Mouse (Mus musculus) MEL (cell line): ENCODE data around the gene Glra1. TPM values are rescaled to one million over a fixed set of nuclear protein-coding genes. Genes with fewer than 3 reads are reported as not detected.
A peak's percentile ranks its signal among the peaks of the same experiment; 100 is the strongest.

ENCODE experiments used
- DNase-seq: peaks from one replicate; pipeline ENCODE4 v3.0.0; 2011; ENCODE audit warnings: low read depth, low spot score
- H3K27ac ChIP-seq: 2 replicates; pipeline ENCODE4 v1.5.1; 2012; ENCODE audit warnings: low read depth, mild to moderate bottlenecking, control low read depth, low read length, moderate library complexity; ENCODE audit not compliant: control insufficient read depth
- H3K27me3 ChIP-seq, 2 experiments: fragments of 150-350 bp in 1 of 2; sonication (generic) in 1 of 2; 2 replicates each; pipeline ENCODE4 v1.6.1; 2012; ENCODE audit warnings: low read length in 2 of 2, mild to moderate bottlenecking in 2 of 2, improper control_type of control experiment in 1 of 2, moderate library complexity in 1 of 2; ENCODE audit not compliant: insufficient read depth in 2 of 2, control insufficient read depth in 1 of 2
- H3K36me3 ChIP-seq, 2 experiments: 2 replicates each; pipeline ENCODE4 v1.6.1; 2012 to 2014; ENCODE audit warnings: low read length in 2 of 2, improper control_type of control experiment in 1 of 2, inconsistent platforms in 1 of 2, mild to moderate bottlenecking in 1 of 2; ENCODE audit not compliant: insufficient read depth in 2 of 2, control insufficient read depth in 1 of 2
- H3K4me1 ChIP-seq, 2 experiments: fragments of 150-350 bp in 1 of 2; sonication (generic) in 1 of 2; 2 replicates each; pipeline ENCODE4 v1.6.1; 2012; ENCODE audit warnings: low read length in 2 of 2, improper control_type of control experiment in 1 of 2, mild to moderate bottlenecking in 1 of 2; ENCODE audit not compliant: insufficient read depth in 2 of 2, control insufficient read depth in 1 of 2
- H3K4me3 ChIP-seq, 2 experiments: fragments of 150-350 bp in 1 of 2; sonication (generic) in 1 of 2; 2 replicates each; pipeline ENCODE4 v1.5.1; 2012; ENCODE audit warnings: low read depth in 2 of 2, low read length in 2 of 2, mild to moderate bottlenecking in 2 of 2, moderate library complexity in 2 of 2, control low read depth in 1 of 2, improper control_type of control experiment in 1 of 2; ENCODE audit not compliant: control insufficient read depth in 1 of 2, insufficient read depth in 1 of 2
- H3K79me2 ChIP-seq: 2 replicates; pipeline ENCODE4 v1.6.1; 2012; ENCODE audit warnings: mild to moderate bottlenecking, low read length, moderate library complexity; ENCODE audit not compliant: control insufficient read depth, poor library complexity, insufficient read depth
- H3K9ac ChIP-seq: 2 replicates; pipeline ENCODE4 v1.6.1; 2012; ENCODE audit warnings: low read depth, mild to moderate bottlenecking, control low read depth, low read length, moderate library complexity; ENCODE audit not compliant: control insufficient read depth, poor library complexity, severe bottlenecking
- H3K9me3 ChIP-seq: fragments of 150-350 bp; sonication (generic); replicated peaks from 2 replicates; pipeline ENCODE4 v1.6.1; 2012; ENCODE audit warnings: mild to moderate bottlenecking, low read length, improper control_type of control experiment, moderate library complexity; ENCODE audit not compliant: insufficient read depth
- BHLHE40 ChIP-seq: IDR thresholded peaks from 2 replicates; pipeline ENCODE4 v1.6.1; 2012; ENCODE audit warnings: low read depth, mild to moderate bottlenecking, inconsistent platforms, low read length, improper control_type of control experiment, borderline replicate concordance
- CHD1 ChIP-seq: IDR thresholded peaks from 2 replicates; pipeline ENCODE4 v1.6.1; 2012; ENCODE audit warnings: low read depth, mild to moderate bottlenecking, inconsistent platforms, low read length, improper control_type of control experiment
- CHD2 ChIP-seq: IDR thresholded peaks from 2 replicates; pipeline ENCODE4 v1.6.1; 2011; ENCODE audit warnings: low read length, improper control_type of control experiment
- CTCF ChIP-seq, 3 experiments: IDR thresholded peaks in 2 of 3; conservative IDR thresholded peaks in 1 of 3; 2 replicates each; pipeline ENCODE4 v1.5.1; 2011 to 2012; ENCODE audit warnings: low read length in 3 of 3, low read depth in 2 of 3, mild to moderate bottlenecking in 2 of 3, improper control_type of control experiment in 1 of 3, inconsistent platforms in 1 of 3, mixed read lengths in 1 of 3, moderate library complexity in 1 of 3; ENCODE audit not compliant: control insufficient read depth in 1 of 3, insufficient read depth in 1 of 3, poor library complexity in 1 of 3, severe bottlenecking in 1 of 3
- E2F4 ChIP-seq: IDR thresholded peaks from 2 replicates; pipeline ENCODE4 v1.6.1; 2011; ENCODE audit warnings: low read depth, low read length, improper control_type of control experiment, borderline replicate concordance
- ELF1 ChIP-seq: IDR thresholded peaks from 2 replicates; pipeline ENCODE4 v1.6.1; 2014; ENCODE audit warnings: low read depth, mild to moderate bottlenecking, inconsistent platforms, low read length, improper control_type of control experiment, moderate library complexity
- EP300 ChIP-seq, 2 experiments: IDR thresholded peaks; 2 replicates each; pipeline ENCODE4 v1.6.1; 2011; ENCODE audit warnings: improper control_type of control experiment in 2 of 2, low read length in 2 of 2, low read depth in 1 of 2, mild to moderate bottlenecking in 1 of 2
- ETS1 ChIP-seq: IDR thresholded peaks from 2 replicates; pipeline ENCODE4 v1.6.1; 2012; ENCODE audit warnings: low read depth, mild to moderate bottlenecking, inconsistent platforms, low read length, improper control_type of control experiment, moderate library complexity
- GABPA ChIP-seq: IDR thresholded peaks from 2 replicates; pipeline ENCODE4 v1.6.1; 2012; ENCODE audit warnings: low read depth, mild to moderate bottlenecking, inconsistent platforms, low read length, improper control_type of control experiment, moderate library complexity
- GATA1 ChIP-seq: IDR thresholded peaks from 2 replicates; pipeline ENCODE4 v1.6.1; 2011; ENCODE audit warnings: low read depth, low read length, improper control_type of control experiment
- HCFC1 ChIP-seq: IDR thresholded peaks from 2 replicates; pipeline ENCODE4 v1.6.1; 2012; ENCODE audit warnings: low read depth, mild to moderate bottlenecking, inconsistent platforms, low read length, improper control_type of control experiment, moderate library complexity
- JUND ChIP-seq: IDR thresholded peaks from 2 replicates; pipeline ENCODE4 v1.6.1; 2011; ENCODE audit warnings: low read depth, mild to moderate bottlenecking, improper control_type of control experiment, low read length
- KAT2A ChIP-seq: conservative IDR thresholded peaks from 2 replicates; pipeline ENCODE4 v1.6.1; 2012; ENCODE audit warnings: low read depth, low read length, improper control_type of control experiment, inconsistent platforms
- MAFK ChIP-seq: IDR thresholded peaks from 2 replicates; pipeline ENCODE4 v1.6.1; 2011; ENCODE audit warnings: low read depth, mild to moderate bottlenecking, low read length, improper control_type of control experiment, borderline replicate concordance
- MAX ChIP-seq: IDR thresholded peaks from 2 replicates; pipeline ENCODE4 v1.6.1; 2011; ENCODE audit warnings: low read length, improper control_type of control experiment
- MAZ ChIP-seq: IDR thresholded peaks from 2 replicates; pipeline ENCODE4 v1.6.1; 2012; ENCODE audit warnings: low read depth, mild to moderate bottlenecking, inconsistent platforms, low read length, improper control_type of control experiment
- MEF2A ChIP-seq: IDR thresholded peaks from 2 replicates; pipeline ENCODE4 v1.6.1; 2014; ENCODE audit warnings: low read depth, mild to moderate bottlenecking, inconsistent platforms, low read length, improper control_type of control experiment; ENCODE audit not compliant: poor library complexity, insufficient replicate concordance, severe bottlenecking; ENCODE audit errors: extremely low read depth
- MXI1 ChIP-seq: IDR thresholded peaks from 2 replicates; pipeline ENCODE4 v1.6.1; 2011; ENCODE audit warnings: mild to moderate bottlenecking, low read depth, low read length, improper control_type of control experiment
- MYB ChIP-seq: IDR thresholded peaks from 2 replicates; pipeline ENCODE4 v1.6.1; 2011; ENCODE audit warnings: mild to moderate bottlenecking, low read depth, low read length, improper control_type of control experiment
- MYC ChIP-seq: IDR thresholded peaks from 2 replicates; pipeline ENCODE4 v1.6.1; 2011; ENCODE audit warnings: low read depth, mild to moderate bottlenecking, low read length, improper control_type of control experiment, moderate library complexity
- NELFE ChIP-seq: IDR thresholded peaks from 2 replicates; pipeline ENCODE4 v1.6.1; 2011; ENCODE audit warnings: low read depth, low read length, improper control_type of control experiment
- NRF1 ChIP-seq: IDR thresholded peaks from 2 replicates; pipeline ENCODE4 v1.6.1; 2014; ENCODE audit warnings: low read depth, mild to moderate bottlenecking, inconsistent platforms, low read length, improper control_type of control experiment, moderate library complexity; ENCODE audit not compliant: poor library complexity, insufficient read depth, severe bottlenecking
- POLR2A ChIP-seq, 2 experiments: IDR thresholded peaks; 2 replicates each; pipeline ENCODE4 v1.6.1; 2011 to 2012; ENCODE audit warnings: low read length in 2 of 2, mild to moderate bottlenecking in 2 of 2, control low read depth in 1 of 2, improper control_type of control experiment in 1 of 2, low read depth in 1 of 2, moderate library complexity in 1 of 2; ENCODE audit not compliant: control insufficient read depth in 1 of 2, insufficient read depth in 1 of 2, poor library complexity in 1 of 2
- POLR2AphosphoS2 ChIP-seq: IDR thresholded peaks from 2 replicates; pipeline ENCODE4 v1.6.1; 2011; ENCODE audit warnings: low read length, improper control_type of control experiment
- POLR2AphosphoS5 ChIP-seq: IDR thresholded peaks from 2 replicates; pipeline ENCODE4 v1.6.1; 2012; ENCODE audit warnings: low read depth, borderline replicate concordance, mild to moderate bottlenecking, inconsistent platforms, low read length, moderate library complexity, mixed read lengths
- RAD21 ChIP-seq: IDR thresholded peaks from 2 replicates; pipeline ENCODE4 v1.6.1; 2011; ENCODE audit warnings: mild to moderate bottlenecking, low read depth, low read length, improper control_type of control experiment
- RCOR1 ChIP-seq: IDR thresholded peaks from 2 replicates; pipeline ENCODE4 v1.6.1; 2012; ENCODE audit warnings: low read depth, mild to moderate bottlenecking, inconsistent platforms, low read length, improper control_type of control experiment
- SIN3A ChIP-seq: IDR thresholded peaks from 2 replicates; pipeline ENCODE4 v1.6.1; 2012; ENCODE audit warnings: low read length, improper control_type of control experiment, inconsistent platforms
- SMC3 ChIP-seq: IDR thresholded peaks from 2 replicates; pipeline ENCODE4 v1.6.1; 2011; ENCODE audit warnings: low read depth, low read length, improper control_type of control experiment
- TAL1 ChIP-seq: IDR thresholded peaks from 2 replicates; pipeline ENCODE4 v1.6.1; 2012; ENCODE audit warnings: mild to moderate bottlenecking, inconsistent platforms, low read length, moderate library complexity, mixed read lengths
- TBP ChIP-seq: IDR thresholded peaks from 2 replicates; pipeline ENCODE4 v1.8.0; 2011; ENCODE audit warnings: low read depth, low read length, improper control_type of control experiment
- TCF12 ChIP-seq: IDR thresholded peaks from 2 replicates; pipeline ENCODE4 v1.6.1; 2014; ENCODE audit warnings: low read depth, mild to moderate bottlenecking, inconsistent platforms, low read length, improper control_type of control experiment, moderate library complexity
- UBTF ChIP-seq: IDR thresholded peaks from 2 replicates; pipeline ENCODE4 v1.6.1; 2012; ENCODE audit warnings: low read depth, mild to moderate bottlenecking, inconsistent platforms, low read length, improper control_type of control experiment, moderate library complexity, borderline replicate concordance; ENCODE audit not compliant: insufficient read depth
- USF1 ChIP-seq: IDR thresholded peaks from 2 replicates; pipeline ENCODE4 v1.6.1; 2014; ENCODE audit warnings: low read depth, mild to moderate bottlenecking, inconsistent platforms, low read length, improper control_type of control experiment, moderate library complexity
- ZC3H11A ChIP-seq: IDR thresholded peaks from 2 replicates; pipeline ENCODE4 v1.6.1; 2012; ENCODE audit warnings: low read depth, mild to moderate bottlenecking, inconsistent platforms, low read length, improper control_type of control experiment
- ZKSCAN1 ChIP-seq: IDR thresholded peaks from 2 replicates; pipeline ENCODE4 v1.6.1; 2012; ENCODE audit warnings: low read depth, mild to moderate bottlenecking, inconsistent platforms, low read length, improper control_type of control experiment, moderate library complexity
- ZMIZ1 ChIP-seq: IDR thresholded peaks from 2 replicates; pipeline ENCODE4 v1.6.1; 2012; ENCODE audit warnings: low read depth, mild to moderate bottlenecking, inconsistent platforms, low read length, improper control_type of control experiment, moderate library complexity
- ZNF384 ChIP-seq: IDR thresholded peaks from 2 replicates; pipeline ENCODE4 v1.6.1; 2012; ENCODE audit warnings: low read depth, mild to moderate bottlenecking, inconsistent platforms, low read length, improper control_type of control experiment
- polyA plus RNA-seq, 2 experiments: library from polyadenylated mRNA; stranded (reverse) in 1 of 2; unstranded in 1 of 2; fragments of >175 nt in 1 of 2; fragments of >200 nt in 1 of 2; gene quantifications; 2 replicates each; pipeline versions ENCODE4 v1.2.1 to v1.2.4; 2012; ENCODE audit warnings: low replicate concordance in 2 of 2, low read depth in 1 of 2; ENCODE audit not compliant: insufficient read length in 2 of 2, insufficient read depth in 1 of 2, missing spikeins in 1 of 2
- total RNA-seq: library from RNA; depleted of rRNA; stranded (reverse); fragments of 300-350 nt; gene quantifications from 2 replicates; pipeline ENCODE4 v1.2.3, GENCODE M21; 2012

The Glra1 gene
- total and polyA plus RNA-seq, 3 experiments: not detected

DNA sequence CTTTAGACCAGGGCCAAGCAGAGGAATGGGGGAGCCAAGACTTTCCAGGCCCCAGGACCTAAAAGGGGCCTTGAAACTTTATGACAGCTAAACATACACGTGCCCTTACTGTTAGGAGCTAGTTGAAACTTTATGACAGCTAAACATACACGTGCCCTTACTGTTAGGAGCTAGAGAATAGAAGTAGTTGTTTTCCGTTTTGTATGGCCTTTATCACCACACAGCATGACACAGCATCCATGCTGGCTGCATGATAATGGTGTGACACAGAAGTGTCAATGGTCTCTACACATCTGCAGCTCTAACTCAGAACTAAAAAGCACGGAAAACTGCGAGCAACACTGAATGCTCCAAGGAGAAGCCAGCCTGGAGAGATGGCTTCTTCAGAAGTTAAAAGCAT, 90.3 kb downstream of the Glra1 start:
- Histone ChIP-seq H3K27me3 (no peaks in the 10 kb centered on the region), H3K27ac (peak overlapping the region; percentile 31)
- TF ChIP-seq MAX (peak; percentile 94), GABPA (peak; percentile 20; the same call in 1 of the 2 replicates), GATA1 (peak; percentile 82), MYC (peak; percentile 93), ELF1 (no peak), EP300 (IDR thresholded peaks at IDR 0.05; ENCODE audit: low read depth in 1 of 2, low read length in 2 of 2) (peak; percentile 81 to 86), TAL1 (peak; percentile 36; the same call in 1 of the 2 replicates), ZKSCAN1 (no peak), SMC3 (0 out of 2 replicates have a peak, but pooled peaks have one; percentile 11), POLR2AphosphoS5 (no peak), ZC3H11A (peak; percentile 12; the same call in 1 of the 2 replicates), MAFK (0 out of 2 replicates have a peak, but pooled peaks have one; percentile 12), RCOR1 (0 out of 2 replicates have a peak, but pooled peaks have one; percentile 20), NRF1 (no peak), CHD2 (no peak), RAD21 (no peak), MEF2A (no peak), E2F4 (no peak), CHD1 (no peak), TBP (no peak), TCF12 (peak; percentile 79), UBTF (no peak), ZNF384 (no peak), MAZ (no peak), USF1 (peak; percentile 21; the same call in 1 of the 2 replicates), BHLHE40 (peak; percentile 91), MXI1 (peak; percentile 96), CTCF (IDR thresholded peaks at IDR 0.05 in 2 of 3, conservative IDR thresholded peaks at IDR 0.05 in 1 of 3; ENCODE audit: control insufficient read depth in 1 of 3, insufficient read depth in 1 of 3, low read depth in 2 of 3, low read length in 3 of 3, poor library complexity in 1 of 3, severe bottlenecking in 1 of 3) (no peak; a peak in 1 of 6 replicates), SIN3A (peak; percentile 90), MYB (peak; percentile 80), KAT2A (no peak), HCFC1 (no peak), POLR2AphosphoS2 (no peak), NELFE (no peak), ETS1 (peak; percentile 78), POLR2A (IDR thresholded peaks at IDR 0.05; ENCODE audit: control insufficient read depth in 1 of 2, insufficient read depth in 1 of 2, low read depth in 1 of 2, low read length in 2 of 2, poor library complexity in 1 of 2) (no peak), ZMIZ1 (no peak), JUND (no peak)

More for the DNA sequence above, 90.3 kb downstream of the Glra1 start:
- Histone ChIP-seq H3K9me3 (no peaks in the 10 kb centered on the region), H3K36me3 (peaks cover 0 to 14% of the 10 kb centered on the region in 2 experiments; a peak in 2 of 4 replicates), H3K4me1 (peaks cover 14 to 16% of the 10 kb centered on the region in 2 experiments), H3K9ac (peak overlapping the region; percentile 15; the same call in 1 of the 2 replicates), H3K4me3 (no peak overlapping the region), H3K79me2 (no peaks in the 10 kb centered on the region)
- DNase-seq: peak; percentile 75
